Mouse (Mus musculus): Measurements from ENCODE around the gene Fermt1. TPM values are rescaled to one million over a fixed set of nuclear protein-coding genes. Genes with fewer than 3 reads are reported as not detected.
A peak's percentile ranks its signal among the peaks of the same experiment; 100 is the strongest.

Fermt1 gene
- polyA plus RNA-seq, 1 experiment: not detected

- H3K27ac ChIP-seq (ENCODE audit: insufficient read depth, low read depth, low read length): no peak overlapping the region
- no peaks in the 10 kb centered on the region for H3K4me1 ChIP-seq (ENCODE audit: control insufficient read depth, insufficient read depth, low read length)
- 74% methylated on average over 1 of the region's 1 CpGs for WGBS
- H3K4me3 ChIP-seq (ENCODE audit: insufficient read depth, low read depth, low read length): no peak overlapping the region
- TF ChIP-seq CTCF (IDR thresholded peaks at IDR 0.05; ENCODE audit: insufficient read depth, low read depth, low read length): no peak
- TF ChIP-seq POLR2A (IDR thresholded peaks at IDR 0.05; ENCODE audit: insufficient read depth, low read depth, low read length): no peak
Measured at GRCm38 (mm10) chr2:132900596-132900995, 45.1 kb downstream of the Fermt1 start.

- Histone ChIP-seq H3K4me3 (ENCODE audit: insufficient read depth, low read depth, low read length) (no peak overlapping the region), H3K27ac (ENCODE audit: insufficient read depth, low read depth, low read length) (no peak overlapping the region), H3K4me1 (ENCODE audit: control insufficient read depth, insufficient read depth, low read length) (no peaks in the 10 kb centered on the region)
- TF ChIP-seq POLR2A (IDR thresholded peaks at IDR 0.05; ENCODE audit: insufficient read depth, low read depth, low read length) (no peak), CTCF (IDR thresholded peaks at IDR 0.05; ENCODE audit: insufficient read depth, low read depth, low read length) (no peak)
- 45% methylated on average over 1 of the region's 1 CpGs for WGBS
Measured at GRCm38 (mm10) chr2:132898211-132898610, 47.5 kb downstream of the Fermt1 start.

DNA sequence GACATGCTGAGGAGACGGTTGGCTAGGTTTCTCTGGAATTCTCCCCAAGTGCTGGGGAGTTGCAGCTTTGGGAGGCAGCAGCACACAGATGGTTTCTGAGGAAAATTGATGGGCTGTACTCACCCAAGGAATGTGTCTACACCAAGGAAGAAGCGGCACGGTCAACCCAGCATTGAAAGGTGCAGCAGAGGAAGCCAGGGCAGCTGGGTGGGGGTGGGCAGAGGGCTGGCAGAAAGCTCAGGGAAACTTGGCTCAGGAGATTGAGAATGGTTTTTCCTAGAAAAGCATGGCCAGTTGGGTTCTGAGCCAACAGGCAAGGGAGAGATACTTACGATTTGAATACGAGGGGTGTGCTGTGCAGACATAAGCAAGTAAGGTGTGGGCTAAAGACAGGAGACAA lies 51.9 kb downstream of the Fermt1 start:
- 57% methylated on average over 5 of the region's 5 CpGs for WGBS
- TF ChIP-seq CTCF (IDR thresholded peaks at IDR 0.05; ENCODE audit: insufficient read depth, low read depth, low read length) (no peak), POLR2A (IDR thresholded peaks at IDR 0.05; ENCODE audit: insufficient read depth, low read depth, low read length) (no peak)
- no peaks in the 10 kb centered on the region for H3K4me1 ChIP-seq (ENCODE audit: control insufficient read depth, insufficient read depth, low read length)
- H3K4me3 ChIP-seq (ENCODE audit: insufficient read depth, low read depth, low read length): no peak overlapping the region
- H3K27ac ChIP-seq (ENCODE audit: insufficient read depth, low read depth, low read length): no peak overlapping the region

GRCm38 (mm10) chr2:132885312-132885711 lies 60.4 kb downstream of the Fermt1 start:
- H3K27ac ChIP-seq (ENCODE audit: insufficient read depth, low read depth, low read length): no peak overlapping the region
- TF ChIP-seq POLR2A (IDR thresholded peaks at IDR 0.05; ENCODE audit: insufficient read depth, low read depth, low read length) (no peak), CTCF (IDR thresholded peaks at IDR 0.05; ENCODE audit: insufficient read depth, low read depth, low read length) (no peak)
- H3K4me1 ChIP-seq (ENCODE audit: control insufficient read depth, insufficient read depth, low read length): no peaks in the 10 kb centered on the region
- 89% methylated on average over 7 of the region's 7 CpGs for WGBS
- no peak overlapping the region for H3K4me3 ChIP-seq (ENCODE audit: insufficient read depth, low read depth, low read length)

DNA sequence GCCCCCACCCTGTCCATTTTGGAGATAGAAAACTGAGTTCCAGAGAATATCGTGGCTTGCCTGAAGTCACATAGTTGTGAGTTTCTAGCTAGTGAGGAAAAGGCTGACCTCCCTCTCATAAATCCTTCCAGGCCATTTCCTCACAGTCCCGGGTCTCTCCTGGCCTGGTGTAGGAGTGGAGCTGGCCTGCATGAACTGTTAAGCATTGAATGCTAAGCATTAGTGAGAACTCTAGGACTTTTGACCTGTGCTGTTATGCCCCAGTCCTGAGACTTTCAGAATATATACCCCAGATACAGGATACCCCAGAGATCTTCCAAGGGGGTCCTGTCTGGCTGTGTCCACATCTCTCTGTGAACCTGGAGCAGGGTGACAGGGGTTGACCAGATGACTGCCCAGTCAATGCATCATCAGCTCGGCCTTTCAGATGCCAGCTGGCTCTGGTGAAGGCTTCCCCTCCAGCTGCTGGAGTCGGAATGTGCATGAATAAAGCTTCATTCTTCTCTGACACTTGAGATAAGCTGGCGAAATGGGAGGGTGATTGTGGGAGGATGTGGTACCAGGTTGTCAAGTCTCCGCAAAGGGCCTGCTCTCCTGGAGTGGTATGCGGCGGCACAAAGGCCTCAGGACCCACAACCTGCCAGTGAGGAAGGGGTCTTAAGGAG lies 61.3 kb downstream of the Fermt1 start:
- Histone ChIP-seq H3K27ac (ENCODE audit: insufficient read depth, low read depth, low read length) (no peak overlapping the region), H3K4me1 (ENCODE audit: control insufficient read depth, insufficient read depth, low read length) (peaks cover 4% of the 10 kb centered on the region), H3K4me3 (ENCODE audit: insufficient read depth, low read depth, low read length) (no peak overlapping the region)
- WGBS: 79% methylated on average over 8 of the region's 8 CpGs
- TF ChIP-seq POLR2A (IDR thresholded peaks at IDR 0.05; ENCODE audit: insufficient read depth, low read depth, low read length) (no peak), CTCF (IDR thresholded peaks at IDR 0.05; ENCODE audit: insufficient read depth, low read depth, low read length) (no peak)

GRCm38 (mm10) chr2:132880844-132881645 lies 64.7 kb downstream of the Fermt1 start, which contains the start of gene Lrrn4:
Gene Lrrn4 (minus strand): TSS chr2:132880891.
- H3K4me3 ChIP-seq (ENCODE audit: insufficient read depth, low read depth, low read length): peak within 1 kb of the TSS; percentile 47
- no peak within 1 kb of the TSS for H3K27ac ChIP-seq (ENCODE audit: insufficient read depth, low read depth, low read length)
- peaks cover 9% of the 10 kb centered on the region for H3K4me1 ChIP-seq (ENCODE audit: control insufficient read depth, insufficient read depth, low read length)
- TF ChIP-seq CTCF (IDR thresholded peaks at IDR 0.05; ENCODE audit: insufficient read depth, low read depth, low read length) (no peak), POLR2A (IDR thresholded peaks at IDR 0.05; ENCODE audit: insufficient read depth, low read depth, low read length) (no peak)
- 38% methylated on average over 12 of the region's 12 CpGs for WGBS

GRCm38 (mm10) chr2:132879261-132880044 lies 66.3 kb downstream of the Fermt1 start:
- TF ChIP-seq CTCF (IDR thresholded peaks at IDR 0.05; ENCODE audit: insufficient read depth, low read depth, low read length) (no peak), POLR2A (IDR thresholded peaks at IDR 0.05; ENCODE audit: insufficient read depth, low read depth, low read length) (no peak)
- no peak overlapping the region for H3K27ac ChIP-seq (ENCODE audit: insufficient read depth, low read depth, low read length)
- WGBS: under 1% methylated on average over 58 of the region's 58 CpGs

GRCm38 (mm10) chr2:132876991-132877390 lies 68.7 kb downstream of the Fermt1 start:
- Histone ChIP-seq H3K4me1 (ENCODE audit: control insufficient read depth, insufficient read depth, low read length) (peaks cover 9% of the 10 kb centered on the region), H3K4me3 (ENCODE audit: insufficient read depth, low read depth, low read length) (no peak overlapping the region), H3K27ac (ENCODE audit: insufficient read depth, low read depth, low read length) (no peak overlapping the region)
- TF ChIP-seq POLR2A (IDR thresholded peaks at IDR 0.05; ENCODE audit: insufficient read depth, low read depth, low read length) (no peak), CTCF (IDR thresholded peaks at IDR 0.05; ENCODE audit: insufficient read depth, low read depth, low read length) (no peak)
- WGBS: 68% methylated on average over 1 of the region's 1 CpGs

More at GRCm38 (mm10) chr2:132879261-132880044, 66.3 kb downstream of the Fermt1 start:
- peak overlapping the region; percentile 47 for H3K4me3 ChIP-seq (ENCODE audit: insufficient read depth, low read depth, low read length)
- H3K4me1 ChIP-seq (ENCODE audit: control insufficient read depth, insufficient read depth, low read length): peaks cover 9% of the 10 kb centered on the region
